Mouse (Mus musculus): Measurements from ENCODE around the gene Cebpz. TPM values are rescaled to one million over a fixed set of nuclear protein-coding genes. Genes with fewer than 3 reads are reported as not detected.

Cebpz gene
- polyA plus RNA-seq, 1 experiment: 21.5 TPM

DNA sequence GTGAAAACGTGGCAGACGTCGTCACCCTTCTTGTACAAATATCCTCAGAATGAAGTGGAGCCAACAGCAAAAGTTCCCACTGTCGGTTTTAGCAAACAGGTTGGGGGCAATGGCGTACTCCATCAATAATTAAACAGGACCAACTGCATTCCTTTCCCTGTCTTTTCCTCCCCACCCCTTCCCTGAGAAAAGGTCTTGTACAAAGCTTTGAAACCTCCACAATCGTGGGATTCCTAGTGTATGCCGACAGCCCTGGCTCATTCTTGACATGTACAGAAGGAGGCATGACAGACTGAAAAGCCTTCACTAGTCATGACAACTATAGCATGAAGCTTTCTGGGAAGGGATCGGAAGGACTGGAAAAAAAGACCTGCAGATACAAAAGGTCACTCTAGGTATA is 16.4 kb upstream of the Cebpz start:
- DNase-seq: no peak
- Histone ChIP-seq H3K4me1 (ENCODE audit: control insufficient read depth, insufficient read depth, low read length) (no peaks in the 10 kb centered on the region), H3K27me3 (ENCODE audit: control insufficient read depth, insufficient read depth, low read length) (no peaks in the 10 kb centered on the region), H3K4me3 (replicated peaks; ENCODE audit: insufficient read depth, low read depth, low read length) (no peak overlapping the region), H3K27ac (ENCODE audit: insufficient read depth, low read length) (no peak overlapping the region)
- 90% methylated on average over 8 of the region's 8 CpGs for WGBS
- TF ChIP-seq POLR2A (IDR thresholded peaks at IDR 0.05; ENCODE audit: borderline replicate concordance, insufficient read depth, low read length) (no peak), CTCF (IDR thresholded peaks at IDR 0.05; ENCODE audit: borderline replicate concordance, insufficient read depth, low read depth, low read length) (no peak)

DNA sequence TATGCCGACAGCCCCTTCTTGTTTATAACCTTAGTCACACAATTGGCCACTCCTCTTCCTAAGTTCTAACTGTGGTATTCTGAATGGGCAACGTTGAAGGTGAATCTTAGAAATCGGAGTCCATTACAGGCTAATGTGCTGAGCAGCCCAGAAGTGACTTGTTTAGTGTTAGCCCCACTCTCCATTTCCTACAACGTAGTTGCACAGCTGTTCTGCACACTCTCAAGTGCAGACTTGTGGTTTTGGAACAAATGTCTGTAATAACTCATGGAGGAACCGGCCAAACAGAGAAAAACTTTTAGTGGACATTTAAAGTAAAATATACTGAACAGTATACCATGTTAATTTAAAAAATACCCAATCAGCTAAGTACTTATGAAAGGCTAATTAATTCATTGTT is 15.2 kb upstream of the Cebpz start:
- Histone ChIP-seq H3K4me1 (ENCODE audit: control insufficient read depth, insufficient read depth, low read length) (no peaks in the 10 kb centered on the region), H3K27ac (ENCODE audit: insufficient read depth, low read length) (no peak overlapping the region), H3K27me3 (ENCODE audit: control insufficient read depth, insufficient read depth, low read length) (no peaks in the 10 kb centered on the region), H3K4me3 (replicated peaks; ENCODE audit: insufficient read depth, low read depth, low read length) (no peak overlapping the region)
- no peak for DNase-seq
- WGBS: 93% methylated on average over 5 of the region's 5 CpGs
- no peak for TF ChIP-seq CTCF (IDR thresholded peaks at IDR 0.05; ENCODE audit: borderline replicate concordance, insufficient read depth, low read depth, low read length)
- no peak for TF ChIP-seq POLR2A (IDR thresholded peaks at IDR 0.05; ENCODE audit: borderline replicate concordance, insufficient read depth, low read length)

DNA sequence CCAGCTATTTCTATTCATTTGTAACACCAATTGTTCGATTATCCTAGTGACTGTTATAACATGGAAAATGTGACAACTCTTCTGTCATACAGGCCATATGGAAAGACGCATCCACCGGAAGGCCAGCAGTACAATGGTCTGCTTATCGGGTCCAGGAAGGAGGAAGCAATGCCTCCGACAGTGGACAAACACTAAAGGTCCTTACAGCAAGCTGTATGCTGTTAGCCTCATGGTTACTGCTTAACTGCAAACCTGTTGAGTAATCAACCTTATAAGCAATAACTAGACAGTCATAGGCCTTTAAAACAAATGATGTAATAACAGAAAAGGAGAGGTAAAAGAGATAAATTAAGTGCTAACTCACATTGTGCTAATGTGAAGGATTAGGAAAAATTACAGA is 14.4 kb upstream of the Cebpz start:
- no peaks in the 10 kb centered on the region for H3K27me3 ChIP-seq (ENCODE audit: control insufficient read depth, insufficient read depth, low read length)
- H3K27ac ChIP-seq (ENCODE audit: insufficient read depth, low read length): no peak overlapping the region
- DNase-seq: no peak
- no peaks in the 10 kb centered on the region for H3K4me1 ChIP-seq (ENCODE audit: control insufficient read depth, insufficient read depth, low read length)
- WGBS: 94% methylated on average over 5 of the region's 5 CpGs
- no peak overlapping the region for H3K4me3 ChIP-seq (replicated peaks; ENCODE audit: insufficient read depth, low read depth, low read length)
- TF ChIP-seq CTCF (IDR thresholded peaks at IDR 0.05; ENCODE audit: borderline replicate concordance, insufficient read depth, low read depth, low read length) (no peak), POLR2A (IDR thresholded peaks at IDR 0.05; ENCODE audit: borderline replicate concordance, insufficient read depth, low read length) (no peak)

DNA sequence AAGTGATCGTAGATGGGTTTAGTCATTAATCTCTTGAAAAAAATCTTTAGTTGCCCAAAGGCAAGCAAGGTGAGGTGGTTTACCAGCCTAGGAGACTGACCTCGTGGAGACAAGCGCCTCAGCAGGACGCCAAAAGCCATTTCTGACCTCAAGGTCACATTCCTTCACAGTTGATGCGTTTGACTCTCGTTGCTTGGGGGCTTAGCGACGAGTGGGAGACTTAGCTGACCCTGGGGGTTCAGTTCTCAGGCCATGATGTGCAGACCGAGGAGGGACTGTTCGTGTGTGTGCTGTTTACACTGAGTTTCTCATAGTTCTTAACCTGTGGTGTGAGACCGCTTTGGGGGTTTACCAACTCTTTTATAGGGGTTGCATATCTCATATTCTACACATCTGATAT is 5.7 kb upstream of the Cebpz start:
- Histone ChIP-seq H3K27me3 (ENCODE audit: control insufficient read depth, insufficient read depth, low read length) (no peaks in the 10 kb centered on the region), H3K27ac (ENCODE audit: insufficient read depth, low read length) (no peak overlapping the region), H3K4me3 (replicated peaks; ENCODE audit: insufficient read depth, low read depth, low read length) (no peak overlapping the region), H3K4me1 (ENCODE audit: control insufficient read depth, insufficient read depth, low read length) (no peaks in the 10 kb centered on the region)
- WGBS: 53% methylated on average over 11 of the region's 11 CpGs
- DNase-seq: no peak
- TF ChIP-seq POLR2A (IDR thresholded peaks at IDR 0.05; ENCODE audit: borderline replicate concordance, insufficient read depth, low read length) (no peak), CTCF (IDR thresholded peaks at IDR 0.05; ENCODE audit: borderline replicate concordance, insufficient read depth, low read depth, low read length) (no peak)

DNA sequence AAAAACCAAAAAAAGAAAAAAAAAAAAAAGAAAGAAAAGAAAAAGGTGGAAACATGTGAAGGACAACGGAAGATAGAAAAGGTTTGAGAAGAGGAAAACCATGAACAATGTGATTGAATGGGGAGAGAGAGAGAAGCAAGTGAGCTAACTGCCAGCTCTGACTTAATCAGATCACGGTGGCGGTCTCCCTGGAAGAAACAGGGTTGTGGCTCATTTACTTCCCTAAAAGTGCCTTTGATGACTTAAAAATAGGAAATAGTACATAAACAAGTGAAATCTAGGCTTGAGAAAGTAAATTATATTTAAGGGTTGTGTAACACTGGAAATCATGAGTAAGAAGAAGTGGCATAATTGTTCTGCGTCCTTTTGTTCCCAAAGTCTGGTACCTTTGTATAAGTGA is 2.1 kb upstream of the Cebpz start:
- TF ChIP-seq POLR2A (IDR thresholded peaks at IDR 0.05; ENCODE audit: borderline replicate concordance, insufficient read depth, low read length): no peak
- TF ChIP-seq CTCF (IDR thresholded peaks at IDR 0.05; ENCODE audit: borderline replicate concordance, insufficient read depth, low read depth, low read length): no peak
- no peak overlapping the region for H3K4me3 ChIP-seq (replicated peaks; ENCODE audit: insufficient read depth, low read depth, low read length)
- H3K4me1 ChIP-seq (ENCODE audit: control insufficient read depth, insufficient read depth, low read length): peaks cover 5% of the 10 kb centered on the region; the same call in 1 of the 2 replicates
- WGBS: 93% methylated on average over 4 of the region's 4 CpGs
- H3K27me3 ChIP-seq (ENCODE audit: control insufficient read depth, insufficient read depth, low read length): no peaks in the 10 kb centered on the region
- DNase-seq: no peak
- no peak overlapping the region for H3K27ac ChIP-seq (ENCODE audit: insufficient read depth, low read length)

DNA sequence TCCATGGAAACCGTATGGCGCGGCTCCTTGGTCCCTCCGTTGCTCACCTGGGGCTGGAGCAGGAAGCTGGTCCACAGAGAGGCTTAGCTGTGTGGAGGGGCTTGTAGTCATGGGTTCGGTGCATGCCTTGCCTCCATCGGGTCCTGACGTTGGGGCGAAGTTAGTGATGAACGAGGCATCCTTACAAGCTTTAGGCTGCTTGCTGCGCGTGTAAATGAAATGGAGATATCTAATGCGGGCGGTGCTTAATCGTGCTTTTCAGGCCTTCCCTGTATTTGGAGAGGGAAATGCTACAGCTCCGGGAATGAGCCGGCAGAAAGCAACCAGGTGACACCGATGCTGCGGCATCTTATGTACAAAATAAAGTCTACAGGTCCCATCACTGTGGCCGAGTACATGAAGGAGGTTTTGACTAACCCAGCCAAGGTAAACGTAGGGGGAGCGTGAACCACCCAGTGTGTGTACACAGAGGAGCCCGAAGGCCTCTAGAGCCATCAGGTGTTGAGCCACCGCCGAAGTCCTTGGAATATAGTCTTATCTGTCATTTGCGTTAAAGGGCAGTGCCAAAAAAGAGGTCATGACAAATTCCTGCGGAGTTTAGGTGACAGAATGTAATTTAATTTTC is 475 bp upstream of the Cebpz start:
- Histone ChIP-seq H3K27ac (ENCODE audit: insufficient read depth, low read length) (peak overlapping the region; percentile 20), H3K4me1 (ENCODE audit: control insufficient read depth, insufficient read depth, low read length) (peaks cover 5% of the 10 kb centered on the region; the same call in 1 of the 2 replicates), H3K27me3 (ENCODE audit: control insufficient read depth, insufficient read depth, low read length) (no peaks in the 10 kb centered on the region), H3K4me3 (replicated peaks; ENCODE audit: insufficient read depth, low read depth, low read length) (peak overlapping the region; percentile 93)
- TF ChIP-seq CTCF (IDR thresholded peaks at IDR 0.05; ENCODE audit: borderline replicate concordance, insufficient read depth, low read depth, low read length): no peak
- TF ChIP-seq POLR2A (IDR thresholded peaks at IDR 0.05; ENCODE audit: borderline replicate concordance, insufficient read depth, low read length): no peak; the same call in 1 of the 2 replicates
- DNase-seq: peak in 1 of 2 experiments; percentile 37
- 2% methylated on average over 26 of the region's 26 CpGs for WGBS

DNA sequence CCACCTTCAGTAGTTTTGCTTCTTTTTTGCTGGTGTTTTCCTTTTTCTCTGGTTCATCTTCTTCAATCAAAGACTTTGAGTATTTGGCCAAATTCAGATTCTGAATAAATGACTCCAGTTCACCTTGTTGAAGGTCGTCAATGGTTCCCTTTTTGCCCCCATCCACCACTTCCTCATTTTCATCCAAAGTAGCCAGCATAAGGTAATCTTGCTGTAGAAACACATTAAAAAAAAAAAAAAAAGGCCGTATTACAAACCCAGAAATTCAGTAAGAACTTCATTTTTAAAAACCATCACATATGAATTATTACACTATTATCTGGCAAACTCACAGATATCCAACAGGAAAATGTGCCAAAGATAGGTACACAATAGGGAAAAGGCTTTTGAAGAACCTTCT is 1.0 kb downstream of the Cebpz start:
- Histone ChIP-seq H3K4me3 (replicated peaks; ENCODE audit: insufficient read depth, low read depth, low read length) (no peak overlapping the region), H3K4me1 (ENCODE audit: control insufficient read depth, insufficient read depth, low read length) (peaks cover 5% of the 10 kb centered on the region; the same call in 1 of the 2 replicates), H3K27ac (ENCODE audit: insufficient read depth, low read length) (no peak overlapping the region), H3K27me3 (ENCODE audit: control insufficient read depth, insufficient read depth, low read length) (no peaks in the 10 kb centered on the region)
- WGBS: 86% methylated on average over 2 of the region's 2 CpGs
- TF ChIP-seq CTCF (IDR thresholded peaks at IDR 0.05; ENCODE audit: borderline replicate concordance, insufficient read depth, low read depth, low read length): no peak
- no peak for TF ChIP-seq POLR2A (IDR thresholded peaks at IDR 0.05; ENCODE audit: borderline replicate concordance, insufficient read depth, low read length)
- DNase-seq: no peak

DNA sequence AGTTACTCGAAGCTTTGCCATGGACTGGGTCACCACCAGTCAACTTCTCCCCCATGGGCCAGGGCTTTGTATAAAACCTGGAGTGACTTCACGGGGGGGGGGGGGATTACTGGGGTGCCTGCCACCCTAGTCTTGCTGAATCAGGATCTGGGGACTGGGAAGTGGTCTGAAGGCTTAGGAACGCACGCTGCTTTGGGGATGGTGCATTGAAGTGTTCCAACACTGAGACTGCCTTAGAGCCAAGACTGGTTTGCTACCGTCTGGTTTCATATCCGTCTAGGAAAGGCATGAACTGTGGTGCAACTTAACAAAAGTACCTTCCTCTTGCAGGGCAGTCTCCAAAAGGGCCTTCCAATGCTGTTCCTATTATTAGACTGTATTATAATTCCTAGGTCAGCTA is 19.2 kb downstream of the Cebpz start:
- no peak for TF ChIP-seq POLR2A (IDR thresholded peaks at IDR 0.05; ENCODE audit: borderline replicate concordance, insufficient read depth, low read length)
- no peak for TF ChIP-seq CTCF (IDR thresholded peaks at IDR 0.05; ENCODE audit: borderline replicate concordance, insufficient read depth, low read depth, low read length)
- no peaks in the 10 kb centered on the region for H3K27me3 ChIP-seq (ENCODE audit: control insufficient read depth, insufficient read depth, low read length)
- WGBS: 15% methylated on average over 6 of the region's 6 CpGs
- H3K4me3 ChIP-seq (replicated peaks; ENCODE audit: insufficient read depth, low read depth, low read length): peak overlapping the region; percentile 21
- no peak overlapping the region for H3K27ac ChIP-seq (ENCODE audit: insufficient read depth, low read length)
- DNase-seq: no peak
- H3K4me1 ChIP-seq (ENCODE audit: control insufficient read depth, insufficient read depth, low read length): peaks cover 5% of the 10 kb centered on the region; the same call in 1 of the 2 replicates

Measured in cerebellum, adult 2 months (tissue).